Mouse (Mus musculus) hindbrain, embryonic 15.5 days (tissue): ENCODE data around the gene Kmt5a. TPM values are rescaled to one million over a fixed set of nuclear protein-coding genes. Genes with fewer than 3 reads are reported as not detected.
"Not testable (repeated sequence)": the region's sequence is repeated elsewhere in the genome, so short reads cannot be mapped to it uniquely, and the experiment has no call there.

Source experiments
- ATAC-seq: fragments of 200-750 bp; cut with Nextera tagmentation; 2 replicates; pipeline ENCODE4 v1.8.0; 2017; ENCODE audit warnings: low read depth, moderate number of reproducible peaks, moderate TSS enrichment; ENCODE audit not compliant: low FRiP score
- H3K27ac ChIP-seq: fragments of 300-500 bp; sonication (generic); replicated peaks from 2 replicates; pipeline ENCODE4 v1.5.1; 2015; ENCODE audit warnings: mild to moderate bottlenecking, inconsistent platforms
- H3K27me3 ChIP-seq: fragments of 300-500 bp; sonication (generic); 2 replicates; pipeline ENCODE4 v1.6.1; 2015; ENCODE audit warnings: control low read depth, inconsistent platforms
- H3K36me3 ChIP-seq: fragments of 300-500 bp; sonication (generic); 2 replicates; pipeline ENCODE4 v1.6.1; 2015; ENCODE audit warnings: control low read depth, inconsistent platforms
- H3K4me1 ChIP-seq: fragments of 300-500 bp; sonication (generic); replicated peaks from 2 replicates; pipeline ENCODE4 v1.6.1; 2015; ENCODE audit warnings: control low read depth, inconsistent platforms
- H3K4me2 ChIP-seq: fragments of 300-500 bp; sonication (generic); 2 replicates; pipeline ENCODE4 v1.6.1; 2015; ENCODE audit warnings: moderate library complexity, mild to moderate bottlenecking, inconsistent platforms
- H3K4me3 ChIP-seq: fragments of 300-500 bp; sonication (generic); 2 replicates; pipeline ENCODE4 v1.5.1; 2015; ENCODE audit warnings: mild to moderate bottlenecking, inconsistent platforms
- H3K9ac ChIP-seq: fragments of 300-500 bp; sonication (generic); 2 replicates; pipeline ENCODE4 v1.6.1; 2015; ENCODE audit warnings: inconsistent platforms
- H3K9me3 ChIP-seq: fragments of 300-500 bp; sonication (generic); 2 replicates; pipeline ENCODE4 v1.6.1; 2016; ENCODE audit warnings: control low read depth, inconsistent platforms
- WGBS: fragments of 180-500 bp; shearing (Covaris S2); methylation state at CpG from one replicate; pipeline ENCODE4 v1.1.7; 2015; 5-methylcytosine and 5-hydroxymethylcytosine counted together
- polyA plus RNA-seq: library from polyadenylated mRNA; unstranded; fragments of >200 nt; fragmentation: Nextera tagmentation; extraction: Ambion mirVana; gene quantifications from 2 replicates; pipeline ENCODE4 v1.2.1, GENCODE M21; 2015

Gene Kmt5a
- polyA plus RNA-seq, 1 experiment from 2014 or later: 49.3 TPM

- WGBS: 86% methylated on average over 4 of the region's 4 CpGs
These were observed 52.9 kb downstream of the Kmt5a start for GRCm38 (mm10) chr5:124492618-124493017.

GRCm38 (mm10) chr5:124493455-124493854 is 53.7 kb downstream of the Kmt5a start:
- H3K27me3 ChIP-seq: no peaks in the 10 kb centered on the region
- H3K9me3 ChIP-seq: no peaks in the 10 kb centered on the region
- 91% methylated on average over 11 of the region's 11 CpGs for WGBS
- H3K27ac ChIP-seq: no peak overlapping the region
- no peak overlapping the region for H3K4me3 ChIP-seq
- peaks cover 29% of the 10 kb centered on the region for H3K36me3 ChIP-seq
- ATAC-seq: no peak
- H3K4me1 ChIP-seq: no peaks in the 10 kb centered on the region
- no peak overlapping the region for H3K4me2 ChIP-seq
- no peak overlapping the region for H3K9ac ChIP-seq

More at GRCm38 (mm10) chr5:124492618-124493017, 52.9 kb downstream of the Kmt5a start:
- Histone ChIP-seq H3K9me3 (no peaks in the 10 kb centered on the region), H3K27me3 (no peaks in the 10 kb centered on the region), H3K9ac (no peak overlapping the region), H3K4me2 (no peak overlapping the region), H3K4me1 (no peaks in the 10 kb centered on the region), H3K36me3 (peaks cover 27% of the 10 kb centered on the region), H3K4me3 (no peak overlapping the region), H3K27ac (no peak overlapping the region)
- ATAC-seq: no peak

- H3K9ac ChIP-seq: no peak overlapping the region
- no peak for ATAC-seq
- H3K4me2 ChIP-seq: no peak overlapping the region
- no peaks in the 10 kb centered on the region for H3K4me1 ChIP-seq
- no peaks in the 10 kb centered on the region for H3K9me3 ChIP-seq
- no peaks in the 10 kb centered on the region for H3K27me3 ChIP-seq
- 46% methylated on average over 7 of the region's 7 CpGs for WGBS
- H3K4me3 ChIP-seq: no peak overlapping the region
- peaks cover 32% of the 10 kb centered on the region for H3K36me3 ChIP-seq
- no peak overlapping the region for H3K27ac ChIP-seq
These were observed 55.8 kb downstream of the Kmt5a start for GRCm38 (mm10) chr5:124495547-124495946.

GRCm38 (mm10) chr5:124496614-124497514 is 57.1 kb downstream of the Kmt5a start:
- H3K27ac ChIP-seq: no peak overlapping the region
- peaks cover 27% of the 10 kb centered on the region for H3K36me3 ChIP-seq
- no peaks in the 10 kb centered on the region for H3K9me3 ChIP-seq
- 78% methylated on average over 15 of the region's 15 CpGs for WGBS
- H3K4me1 ChIP-seq: no peaks in the 10 kb centered on the region
- H3K9ac ChIP-seq: no peak overlapping the region
- ATAC-seq: no peak
- H3K27me3 ChIP-seq: no peaks in the 10 kb centered on the region
- H3K4me2 ChIP-seq: no peak overlapping the region
- H3K4me3 ChIP-seq: no peak overlapping the region

- no peak overlapping the region for H3K27ac ChIP-seq
- H3K4me2 ChIP-seq: no peak overlapping the region
- no peaks in the 10 kb centered on the region for H3K4me1 ChIP-seq
- no peak overlapping the region for H3K4me3 ChIP-seq
- no peak overlapping the region for H3K9ac ChIP-seq
- peaks cover 20% of the 10 kb centered on the region for H3K36me3 ChIP-seq
- no peak for ATAC-seq
- H3K27me3 ChIP-seq: no peaks in the 10 kb centered on the region
- H3K9me3 ChIP-seq: no peaks in the 10 kb centered on the region
- WGBS: 83% methylated on average over 9 of the region's 9 CpGs
These were observed 58.6 kb downstream of the Kmt5a start for GRCm38 (mm10) chr5:124498221-124498876.

GRCm38 (mm10) chr5:124499001-124499400 is 59.3 kb downstream of the Kmt5a start:
- H3K27me3 ChIP-seq: no peaks in the 10 kb centered on the region
- no peak overlapping the region for H3K9ac ChIP-seq
- ATAC-seq: no peak
- H3K36me3 ChIP-seq: peaks cover 15% of the 10 kb centered on the region; the same call in 1 of the 2 replicates
- 18% methylated on average over 5 of the region's 5 CpGs for WGBS
- H3K9me3 ChIP-seq: no peaks in the 10 kb centered on the region
- no peak overlapping the region for H3K4me3 ChIP-seq
- no peak overlapping the region for H3K27ac ChIP-seq
- H3K4me1 ChIP-seq: no peaks in the 10 kb centered on the region
- H3K4me2 ChIP-seq: no peak overlapping the region

GRCm38 (mm10) chr5:124500037-124500436 is 60.3 kb downstream of the Kmt5a start:
- peaks cover 15% of the 10 kb centered on the region; the same call in 1 of the 2 replicates for H3K36me3 ChIP-seq
- H3K4me3 ChIP-seq, H3K9ac ChIP-seq, H3K27ac ChIP-seq, H3K27me3 ChIP-seq, H3K4me2 ChIP-seq, H3K9me3 ChIP-seq, H3K4me1 ChIP-seq, ATAC-seq: not testable (repeated sequence)
- WGBS: 76% methylated on average over 4 of the region's 4 CpGs

- no peaks in the 10 kb centered on the region for H3K9me3 ChIP-seq
- 86% methylated on average over 3 of the region's 3 CpGs for WGBS
- no peak overlapping the region for H3K4me3 ChIP-seq
- H3K36me3 ChIP-seq: peaks cover 13% of the 10 kb centered on the region; the same call in 1 of the 2 replicates
- no peaks in the 10 kb centered on the region for H3K4me1 ChIP-seq
- H3K9ac ChIP-seq: no peak overlapping the region
- ATAC-seq: no peak
- no peak overlapping the region for H3K4me2 ChIP-seq
- H3K27ac ChIP-seq: no peak overlapping the region
- no peaks in the 10 kb centered on the region for H3K27me3 ChIP-seq
These were observed 60.8 kb downstream of the Kmt5a start for GRCm38 (mm10) chr5:124500573-124500972.

- H3K27ac ChIP-seq: no peak overlapping the region
- 94% methylated on average over 10 of the region's 10 CpGs for WGBS
- peaks cover 13% of the 10 kb centered on the region; the same call in 1 of the 2 replicates for H3K36me3 ChIP-seq
- ATAC-seq: no peak
- H3K9ac ChIP-seq: no peak overlapping the region
- H3K4me3 ChIP-seq: no peak overlapping the region
- no peaks in the 10 kb centered on the region for H3K4me1 ChIP-seq
- H3K9me3 ChIP-seq: no peaks in the 10 kb centered on the region
- H3K4me2 ChIP-seq: no peak overlapping the region
- no peaks in the 10 kb centered on the region for H3K27me3 ChIP-seq
These were observed 61.8 kb downstream of the Kmt5a start for GRCm38 (mm10) chr5:124501541-124501940.

GRCm38 (mm10) chr5:124503742-124504141 is 64.0 kb downstream of the Kmt5a start:
- Histone ChIP-seq H3K9ac (no peak overlapping the region), H3K4me3 (no peak overlapping the region), H3K27ac (no peak overlapping the region), H3K27me3 (no peaks in the 10 kb centered on the region), H3K4me2 (no peak overlapping the region), H3K4me1 (no peaks in the 10 kb centered on the region), H3K9me3 (no peaks in the 10 kb centered on the region), H3K36me3 (peaks cover 11% of the 10 kb centered on the region; the same call in 1 of the 2 replicates)
- ATAC-seq: no peak
- WGBS: 74% methylated on average over 14 of the region's 14 CpGs

GRCm38 (mm10) chr5:124505235-124505634 is 65.5 kb downstream of the Kmt5a start:
- Histone ChIP-seq H3K4me1 (no peaks in the 10 kb centered on the region), H3K9me3 (no peaks in the 10 kb centered on the region), H3K27ac (no peak overlapping the region), H3K4me3 (no peak overlapping the region), H3K4me2 (no peak overlapping the region), H3K36me3 (peaks cover 8% of the 10 kb centered on the region; the same call in 1 of the 2 replicates), H3K9ac (no peak overlapping the region), H3K27me3 (no peaks in the 10 kb centered on the region)
- ATAC-seq: no peak
- WGBS: 96% methylated on average over 4 of the region's 4 CpGs

- WGBS: 80% methylated on average over 10 of the region's 10 CpGs
- Histone ChIP-seq H3K4me2 (no peak overlapping the region), H3K9me3 (no peaks in the 10 kb centered on the region), H3K4me3 (no peak overlapping the region), H3K27me3 (no peaks in the 10 kb centered on the region), H3K27ac (no peak overlapping the region), H3K4me1 (no peaks in the 10 kb centered on the region), H3K36me3 (peaks cover 4% of the 10 kb centered on the region; the same call in 1 of the 2 replicates), H3K9ac (no peak overlapping the region)
- no peak for ATAC-seq
These were observed 67.1 kb downstream of the Kmt5a start for GRCm38 (mm10) chr5:124506731-124507359.
